Mouse (Mus musculus): ENCODE measurements around the gene Arhgap31. TPM values are rescaled to one million over a fixed set of nuclear protein-coding genes. Genes with fewer than 3 reads are reported as not detected.

Gene Arhgap31
- total and polyA plus RNA-seq, 2 experiments from 2014 or later = 15.7 to 60.6 TPM

- TF ChIP-seq CTCF (IDR thresholded peaks at IDR 0.05; ENCODE audit: low read depth) = no peak
- no peak for TF ChIP-seq EP300 (IDR thresholded peaks at IDR 0.05; ENCODE audit: low read depth)
- Histone ChIP-seq H3K4me1 (ENCODE audit: control insufficient read depth, insufficient read depth) (peaks cover 61% of the 10 kb centered on the region), H3K27ac (ENCODE audit: low read depth) (no peak overlapping the region), H3K9ac (replicated peaks; ENCODE audit: low read depth, low read length) (no peak overlapping the region), H3K27me3 (ENCODE audit: control insufficient read depth, insufficient read depth, low read length) (no peaks in the 10 kb centered on the region), H3K4me2 (ENCODE audit: low read depth, low read length) (no peak overlapping the region), H3K4me3 (ENCODE audit: low read depth, low read length) (no peak overlapping the region), H3K9me3 (replicated peaks; ENCODE audit: control insufficient read depth, low read length) (no peaks in the 10 kb centered on the region), H3K36me3 (replicated peaks; ENCODE audit: control insufficient read depth, insufficient read depth, low read length) (0 out of 2 replicates have a peak, but pooled peaks cover 4% of the 10 kb centered on the region)
- WGBS = 42% methylated on average over 6 of the region's 6 CpGs
- no peak for ATAC-seq (ENCODE audit: insufficient read depth, low read depth)
- DNase-seq (ENCODE audit: low spot score) = peak; percentile 35
Measured at GRCm38 (mm10) chr16:38703501-38703900, 9.6 kb downstream of the Arhgap31 start.

- Histone ChIP-seq H3K4me1 (ENCODE audit: control insufficient read depth, insufficient read depth) (peaks cover 54% of the 10 kb centered on the region), H3K4me2 (ENCODE audit: low read depth, low read length) (peak overlapping the region; percentile 39; the same call in 1 of the 2 replicates), H3K27me3 (ENCODE audit: control insufficient read depth, insufficient read depth, low read length) (no peaks in the 10 kb centered on the region), H3K4me3 (ENCODE audit: low read depth, low read length) (no peak overlapping the region), H3K27ac (ENCODE audit: low read depth) (peak overlapping the region; percentile 57), H3K9me3 (replicated peaks; ENCODE audit: control insufficient read depth, low read length) (no peaks in the 10 kb centered on the region), H3K9ac (replicated peaks; ENCODE audit: low read depth, low read length) (no peak overlapping the region), H3K36me3 (replicated peaks; ENCODE audit: control insufficient read depth, insufficient read depth, low read length) (peaks cover 8% of the 10 kb centered on the region; the same call in 1 of the 2 replicates)
- ATAC-seq (ENCODE audit: insufficient read depth, low read depth) (no peak), DNase-seq (ENCODE audit: low spot score) (no peak)
- 53% methylated on average over 3 of the region's 3 CpGs for WGBS
- TF ChIP-seq CTCF (IDR thresholded peaks at IDR 0.05; ENCODE audit: low read depth) (no peak), EP300 (IDR thresholded peaks at IDR 0.05; ENCODE audit: low read depth) (no peak)
Measured at GRCm38 (mm10) chr16:38702316-38702715, 10.8 kb downstream of the Arhgap31 start.

- peak; percentile 40 for ATAC-seq (ENCODE audit: insufficient read depth, low read depth)
- no peak overlapping the region for H3K9ac ChIP-seq (replicated peaks; ENCODE audit: low read depth, low read length)
- H3K4me2 ChIP-seq (ENCODE audit: low read depth, low read length) = peak overlapping the region; percentile 39
- H3K36me3 ChIP-seq (replicated peaks; ENCODE audit: control insufficient read depth, insufficient read depth, low read length) = peaks cover 8% of the 10 kb centered on the region; the same call in 1 of the 2 replicates
- H3K4me1 ChIP-seq (ENCODE audit: control insufficient read depth, insufficient read depth) = peaks cover 48% of the 10 kb centered on the region
- H3K27me3 ChIP-seq (ENCODE audit: control insufficient read depth, insufficient read depth, low read length) = no peaks in the 10 kb centered on the region
- DNase-seq (ENCODE audit: low spot score) = peak; percentile 51
- TF ChIP-seq EP300 (IDR thresholded peaks at IDR 0.05; ENCODE audit: low read depth) (no peak), CTCF (IDR thresholded peaks at IDR 0.05; ENCODE audit: low read depth) (no peak)
- no peaks in the 10 kb centered on the region for H3K9me3 ChIP-seq (replicated peaks; ENCODE audit: control insufficient read depth, low read length)
- H3K27ac ChIP-seq (ENCODE audit: low read depth) = peak overlapping the region; percentile 57
- 19% methylated on average over 9 of the region's 9 CpGs for WGBS
- H3K4me3 ChIP-seq (ENCODE audit: low read depth, low read length) = no peak overlapping the region
Measured at GRCm38 (mm10) chr16:38701492-38702185, 11.4 kb downstream of the Arhgap31 start.

- Histone ChIP-seq H3K4me1 (ENCODE audit: control insufficient read depth, insufficient read depth) (peaks cover 42% of the 10 kb centered on the region), H3K36me3 (replicated peaks; ENCODE audit: control insufficient read depth, insufficient read depth, low read length) (peaks cover 16% of the 10 kb centered on the region; the same call in 1 of the 2 replicates), H3K27me3 (ENCODE audit: control insufficient read depth, insufficient read depth, low read length) (no peaks in the 10 kb centered on the region), H3K4me2 (ENCODE audit: low read depth, low read length) (peak overlapping the region; percentile 24), H3K9me3 (replicated peaks; ENCODE audit: control insufficient read depth, low read length) (no peaks in the 10 kb centered on the region), H3K4me3 (ENCODE audit: low read depth, low read length) (no peak overlapping the region), H3K27ac (ENCODE audit: low read depth) (peak overlapping the region; percentile 61; the same call in 1 of the 2 replicates), H3K9ac (replicated peaks; ENCODE audit: low read depth, low read length) (no peak overlapping the region)
- DNase-seq (ENCODE audit: low spot score) (peak; percentile 52), ATAC-seq (ENCODE audit: insufficient read depth, low read depth) (no peak; the same call in 1 of the 2 replicates)
- no peak for TF ChIP-seq CTCF (IDR thresholded peaks at IDR 0.05; ENCODE audit: low read depth)
- TF ChIP-seq EP300 (IDR thresholded peaks at IDR 0.05; ENCODE audit: low read depth) = no peak
- WGBS = 42% methylated on average over 16 of the region's 16 CpGs
Measured at GRCm38 (mm10) chr16:38700392-38701162, 12.5 kb downstream of the Arhgap31 start.

GRCm38 (mm10) chr16:38697611-38698010 is 15.5 kb downstream of the Arhgap31 start:
- TF ChIP-seq EP300 (IDR thresholded peaks at IDR 0.05; ENCODE audit: low read depth) = no peak
- TF ChIP-seq CTCF (IDR thresholded peaks at IDR 0.05; ENCODE audit: low read depth) = no peak
- WGBS = 90% methylated on average over 5 of the region's 5 CpGs

More at GRCm38 (mm10) chr16:38697611-38698010, 15.5 kb downstream of the Arhgap31 start:
- H3K4me2 ChIP-seq (ENCODE audit: low read depth, low read length) = no peak overlapping the region
- no peak overlapping the region for H3K4me3 ChIP-seq (ENCODE audit: low read depth, low read length)
- DNase-seq (ENCODE audit: low spot score) (no peak), ATAC-seq (ENCODE audit: insufficient read depth, low read depth) (no peak)
- no peaks in the 10 kb centered on the region for H3K27me3 ChIP-seq (ENCODE audit: control insufficient read depth, insufficient read depth, low read length)
- H3K4me1 ChIP-seq (ENCODE audit: control insufficient read depth, insufficient read depth) = peaks cover 53% of the 10 kb centered on the region
- H3K27ac ChIP-seq (ENCODE audit: low read depth) = no peak overlapping the region
- no peak overlapping the region for H3K9ac ChIP-seq (replicated peaks; ENCODE audit: low read depth, low read length)
- H3K9me3 ChIP-seq (replicated peaks; ENCODE audit: control insufficient read depth, low read length) = no peaks in the 10 kb centered on the region
- peaks cover 31% of the 10 kb centered on the region for H3K36me3 ChIP-seq (replicated peaks; ENCODE audit: control insufficient read depth, insufficient read depth, low read length)

Data from heart, postnatal 0 days (tissue).